Mouse (Mus musculus) limb, embryonic 14.5 days (tissue): ENCODE measurements around the gene Tex9. TPM values are rescaled to one million over a fixed set of nuclear protein-coding genes. Genes with fewer than 3 reads are reported as not detected.
A peak's percentile ranks its signal among the peaks of the same experiment; 100 is the strongest.

ENCODE experiments used
- ATAC-seq: fragments of 200-750 bp; cut with Nextera tagmentation; 2 replicates; pipeline ENCODE4 v1.8.0; 2017; ENCODE audit warnings: low read depth, moderate number of reproducible peaks, moderate TSS enrichment; ENCODE audit not compliant: low FRiP score
- DNase-seq: peaks from one replicate; pipeline ENCODE4 v3.0.0-alpha.2; 2015; ENCODE audit warnings: low spot score
- H3K27ac ChIP-seq: fragments of 300-500 bp; sonication (generic); replicated peaks from 2 replicates; pipeline ENCODE4 v1.5.1; 2014; ENCODE audit warnings: low read depth, mild to moderate bottlenecking, low read length, moderate library complexity, mixed read lengths
- H3K27me3 ChIP-seq: fragments of 300-500 bp; sonication (generic); 2 replicates; pipeline ENCODE4 v1.6.1; 2014; ENCODE audit warnings: low read length, mixed read lengths; ENCODE audit not compliant: control insufficient read depth, insufficient read depth
- H3K36me3 ChIP-seq: fragments of 300-500 bp; sonication (generic); 2 replicates; pipeline ENCODE4 v1.6.1; 2014; ENCODE audit warnings: mild to moderate bottlenecking, low read length, moderate library complexity, mixed read lengths; ENCODE audit not compliant: control insufficient read depth, insufficient read depth
- H3K4me1 ChIP-seq: fragments of 300-500 bp; sonication (generic); 2 replicates; pipeline ENCODE4 v1.6.1; 2014; ENCODE audit warnings: antibody characterized with exemption, low read length, mixed read lengths; ENCODE audit not compliant: control insufficient read depth, insufficient read depth
- H3K4me2 ChIP-seq: fragments of 300-500 bp; sonication (generic); replicated peaks from 2 replicates; pipeline ENCODE4 v1.6.1; 2014; ENCODE audit warnings: low read depth, mild to moderate bottlenecking, low read length, moderate library complexity; ENCODE audit not compliant: severe bottlenecking
- H3K4me3 ChIP-seq: fragments of 300-500 bp; sonication (generic); replicated peaks from 2 replicates; pipeline ENCODE4 v1.5.1; 2014; ENCODE audit warnings: low read length
- H3K9ac ChIP-seq: fragments of 300-500 bp; sonication (generic); 2 replicates; pipeline ENCODE4 v1.6.1; 2014; ENCODE audit warnings: mild to moderate bottlenecking, low read depth, low read length, moderate library complexity; ENCODE audit not compliant: severe bottlenecking
- H3K9me3 ChIP-seq: fragments of 300-500 bp; sonication (generic); 2 replicates; pipeline ENCODE4 v1.6.1; 2016; ENCODE audit warnings: low read length; ENCODE audit not compliant: control insufficient read depth
- POLR2A ChIP-seq: fragments of 200-500 bp; IDR thresholded peaks from 2 replicates; pipeline ENCODE4 v1.8.0; 2012; ENCODE audit warnings: inconsistent platforms, mild to moderate bottlenecking, moderate library complexity, borderline replicate concordance; ENCODE audit not compliant: insufficient read depth, insufficient read length; ENCODE audit errors: extremely low read depth
- WGBS: fragments of 180-500 bp; shearing (Covaris S2); extraction: QIAGEN DNeasy Blood & Tissue Kit; methylation state at CpG from one replicate; pipeline ENCODE4 v1.1.7; 2014; 5-methylcytosine and 5-hydroxymethylcytosine counted together
- polyA plus RNA-seq, 2 experiments: library from polyadenylated mRNA; depleted of rRNA in 1 of 2; stranded (reverse) in 1 of 2; unstranded in 1 of 2; fragments of >200 nt; fragmentation: Nextera tagmentation in 1 of 2; extraction: Ambion mirVana in 1 of 2; gene quantifications; 2 replicates each; pipeline versions ENCODE4 v1.2.1 to v1.2.3; 2012 to 2014

The Tex9 gene
- polyA plus RNA-seq, 2 experiments, result 24.0 to 26.0 TPM

GRCm38 (mm10) chr9:72409381-72410225 is 82.4 kb downstream of the Tex9 start:
- TF ChIP-seq POLR2A, result no peak
- no peak for DNase-seq
- Histone ChIP-seq H3K27me3 (no peaks in the 10 kb centered on the region), H3K4me3 (no peak overlapping the region), H3K27ac (no peak overlapping the region), H3K9me3 (no peaks in the 10 kb centered on the region), H3K9ac (no peak overlapping the region), H3K4me2 (no peak overlapping the region), H3K4me1 (no peaks in the 10 kb centered on the region), H3K36me3 (no peaks in the 10 kb centered on the region)
- ATAC-seq, result no peak
- WGBS, result 49% methylated on average over 15 of the region's 15 CpGs

GRCm38 (mm10) chr9:72408131-72408586 is 83.9 kb downstream of the Tex9 start:
- TF ChIP-seq POLR2A, result no peak
- H3K27me3 ChIP-seq, result no peaks in the 10 kb centered on the region
- peak overlapping the region; percentile 45 for H3K4me2 ChIP-seq
- peak overlapping the region; percentile 31 for H3K4me3 ChIP-seq
- H3K27ac ChIP-seq, result no peak overlapping the region
- H3K9ac ChIP-seq, result peak overlapping the region; percentile 49
- no peaks in the 10 kb centered on the region for H3K4me1 ChIP-seq
- no peaks in the 10 kb centered on the region for H3K9me3 ChIP-seq
- no peaks in the 10 kb centered on the region for H3K36me3 ChIP-seq
- peak; percentile 91 for ATAC-seq
- WGBS, result 7% methylated on average over 12 of the region's 12 CpGs
- peak; percentile 86 for DNase-seq

- Histone ChIP-seq H3K27me3 (no peaks in the 10 kb centered on the region), H3K4me2 (no peak overlapping the region), H3K4me3 (no peak overlapping the region), H3K9ac (no peak overlapping the region), H3K9me3 (no peaks in the 10 kb centered on the region), H3K4me1 (no peaks in the 10 kb centered on the region), H3K27ac (no peak overlapping the region), H3K36me3 (no peaks in the 10 kb centered on the region)
- 86% methylated on average over 9 of the region's 9 CpGs for WGBS
- DNase-seq (no peak), ATAC-seq (no peak)
- no peak for TF ChIP-seq POLR2A
Observed at GRCm38 (mm10) chr9:72405882-72406638, 86.0 kb downstream of the Tex9 start.

GRCm38 (mm10) chr9:72404934-72405333 is 87.1 kb downstream of the Tex9 start:
- TF ChIP-seq POLR2A, result no peak
- H3K27me3 ChIP-seq, result no peaks in the 10 kb centered on the region
- H3K4me3 ChIP-seq, result no peak overlapping the region
- H3K27ac ChIP-seq, result no peak overlapping the region
- H3K4me2 ChIP-seq, result no peak overlapping the region
- DNase-seq, result no peak
- no peaks in the 10 kb centered on the region for H3K4me1 ChIP-seq
- no peaks in the 10 kb centered on the region for H3K9me3 ChIP-seq
- 74% methylated on average over 3 of the region's 3 CpGs for WGBS
- H3K36me3 ChIP-seq, result no peaks in the 10 kb centered on the region
- H3K9ac ChIP-seq, result no peak overlapping the region
- ATAC-seq, result no peak

GRCm38 (mm10) chr9:72404446-72404845 is 87.6 kb downstream of the Tex9 start:
- H3K27me3 ChIP-seq, result no peaks in the 10 kb centered on the region
- H3K4me1 ChIP-seq, result no peaks in the 10 kb centered on the region
- no peak overlapping the region for H3K9ac ChIP-seq
- H3K9me3 ChIP-seq, result no peaks in the 10 kb centered on the region
- TF ChIP-seq POLR2A, result no peak
- no peak for ATAC-seq
- WGBS, result 83% methylated on average over 8 of the region's 8 CpGs
- DNase-seq, result no peak
- H3K4me3 ChIP-seq, result no peak overlapping the region
- H3K4me2 ChIP-seq, result no peak overlapping the region
- no peaks in the 10 kb centered on the region for H3K36me3 ChIP-seq
- no peak overlapping the region for H3K27ac ChIP-seq
